ENCODE assay signal across 10 mouse cellular contexts in genomic region chr8:26264869-26265321, GRCm38 (mm10).
DNase-seq lines count a peak whose midpoint lies in the region; ATAC-seq and TF ChIP-seq lines count a peak whose summit lies in the region.
"Had no signal": no experiment of that assay in that cellular context is flagged by ENCODE, and none has a peak within 500 bp of the region (broad histone marks: within the 10 kb centered on the region; RNA-seq: fewer than 3 reads in every experiment).

No protein-coding gene starts in this region.

- no peaks in the 10 kb centered on the region for H3K9me3 ChIP-seq in embryonic facial prominence, embryonic 11.5 days (replicated peaks; ENCODE audit: control insufficient read depth, low read length)
- no peaks in the 10 kb centered on the region for H3K9me3 ChIP-seq in hindbrain, postnatal 0 days (ENCODE audit: low read length)
- no peaks in the 10 kb centered on the region for H3K9me3 ChIP-seq in neural tube, embryonic 14.5 days (ENCODE audit: control insufficient read depth, low read length)

- no peak for ATAC-seq in embryonic facial prominence, embryonic 11.5 days (replicated peaks; ENCODE audit: insufficient number of reproducible peaks, low FRiP score, low TSS enrichment, low read depth)
- peak; percentile 61; the same call in 1 of the 2 replicates for ATAC-seq in hindbrain, postnatal 0 days
- no peak for ATAC-seq in neural tube, embryonic 14.5 days (ENCODE audit: low read depth)

- H3K27ac ChIP-seq in embryonic facial prominence, embryonic 11.5 days (replicated peaks; ENCODE audit: low read depth, low read length), result 0 out of 2 replicates have a peak overlapping the region, but pooled peaks have one; percentile 13
- H3K27ac ChIP-seq in hindbrain, postnatal 0 days, result no peak overlapping the region; the same call in 1 of the 2 replicates
- peak overlapping the region; percentile 39 for H3K27ac ChIP-seq in neural tube, embryonic 14.5 days (ENCODE audit: low read depth, low read length)

- H3K9ac ChIP-seq in embryonic facial prominence, embryonic 11.5 days (replicated peaks; ENCODE audit: low read length), result no peak overlapping the region; the same call in 1 of the 2 replicates
- H3K9ac ChIP-seq in hindbrain, postnatal 0 days (replicated peaks; ENCODE audit: low read length), result no peak overlapping the region
- no peak overlapping the region for H3K9ac ChIP-seq in neural tube, embryonic 14.5 days (replicated peaks; ENCODE audit: low read depth, low read length)
- H3K9ac ChIP-seq: lung, embryonic 14.5 days had no signal

- no peaks in the 10 kb centered on the region for H3K36me3 ChIP-seq in embryonic facial prominence, embryonic 11.5 days (replicated peaks; ENCODE audit: control insufficient read depth, insufficient read depth, low read depth, low read length)
- no peaks in the 10 kb centered on the region for H3K36me3 ChIP-seq in hindbrain, postnatal 0 days (ENCODE audit: insufficient read depth, low read length)
- no peaks in the 10 kb centered on the region for H3K36me3 ChIP-seq in neural tube, embryonic 14.5 days (ENCODE audit: control insufficient read depth, insufficient read depth, low read length)

- 0 out of 2 replicates have a peak, but pooled peaks cover 3% of the 10 kb centered on the region for H3K4me1 ChIP-seq in embryonic facial prominence, embryonic 11.5 days (ENCODE audit: control insufficient read depth, insufficient read depth, low read length)
- H3K4me1 ChIP-seq in hindbrain, postnatal 0 days (ENCODE audit: insufficient read depth, low read length), result peaks cover 11% of the 10 kb centered on the region; the same call in 1 of the 2 replicates
- peaks cover 30% of the 10 kb centered on the region for H3K4me1 ChIP-seq in neural tube, embryonic 14.5 days (ENCODE audit: control insufficient read depth, insufficient read depth, low read length)

- 14% methylated on average over 11 of the region's 11 CpGs for WGBS in embryonic facial prominence, embryonic 11.5 days
- 23% methylated on average over 11 of the region's 11 CpGs for WGBS in hindbrain, postnatal 0 days
- WGBS in neural tube, embryonic 14.5 days, result 21% methylated on average over 11 of the region's 11 CpGs

- H3K4me2 ChIP-seq in embryonic facial prominence, embryonic 11.5 days (ENCODE audit: low read depth, low read length), result no peak overlapping the region
- H3K4me2 ChIP-seq in hindbrain, postnatal 0 days (ENCODE audit: low read depth, low read length), result peak overlapping the region; percentile 24
- no peak overlapping the region for H3K4me2 ChIP-seq in neural tube, embryonic 14.5 days (ENCODE audit: low read depth, low read length)
- H3K4me2 ChIP-seq: lung, embryonic 14.5 days had no signal

- no peak overlapping the region for H3K4me3 ChIP-seq in embryonic facial prominence, embryonic 11.5 days (ENCODE audit: low read depth, low read length)
- no peak overlapping the region for H3K4me3 ChIP-seq in hindbrain, postnatal 0 days (ENCODE audit: low read length)
- no peak overlapping the region for H3K4me3 ChIP-seq in neural tube, embryonic 14.5 days (ENCODE audit: low read depth, low read length)

- TF ChIP-seq CTCF in hindbrain, postnatal 0 days (IDR thresholded peaks at IDR 0.05; ENCODE audit: low read depth), result no peak

- peak; percentile 4 for DNase-seq in cerebellum, adult 11-12 months
- no peak for DNase-seq in cerebellum, adult 9-10 months
- no peak for DNase-seq in embryonic facial prominence, embryonic 11.5 days (ENCODE audit: low spot score)
- peak; percentile 67 for DNase-seq in hindbrain, postnatal 0 days (ENCODE audit: low spot score)
- no peak for DNase-seq in gastrocnemius, adult 18-20 months (ENCODE audit: low spot score)
- DNase-seq in layer of hippocampus, postnatal 14 days (ENCODE audit: low spot score in 2 of 2), result no peak
- DNase-seq in thymus, postnatal 14 days, result no peak
- DNase-seq: heart, postnatal 36 days had no signal

- H3K27me3 ChIP-seq in embryonic facial prominence, embryonic 11.5 days (ENCODE audit: control insufficient read depth, insufficient read depth, low read length), result no peaks in the 10 kb centered on the region
- no peaks in the 10 kb centered on the region for H3K27me3 ChIP-seq in hindbrain, postnatal 0 days (ENCODE audit: insufficient read depth, low read length)
- no peaks in the 10 kb centered on the region for H3K27me3 ChIP-seq in neural tube, embryonic 14.5 days (ENCODE audit: control insufficient read depth, insufficient read depth, low read length)

Comparison
In these comparisons a context has a peak if more than half of its experiments do, and no peak if none do; other contexts are left out.
1. DNase-seq: peak in cerebellum, adult 11-12 months (single experiment) and hindbrain, postnatal 0 days (single experiment); none in cerebellum, adult 9-10 months (single experiment), embryonic facial prominence, embryonic 11.5 days (single experiment), gastrocnemius, adult 18-20 months (single experiment), layer of hippocampus, postnatal 14 days (0 of 2) and thymus, postnatal 14 days (single experiment).